Mouse (Mus musculus) brown adipose tissue, adult 24 weeks (tissue): Measurements from ENCODE around the gene Gsk3b. TPM values are rescaled to one million over a fixed set of nuclear protein-coding genes. Genes with fewer than 3 reads are reported as not detected.

Experiments used
- polyA plus RNA-seq: library from polyadenylated mRNA; stranded (reverse); fragments of >200 nt; gene quantifications from 2 replicates; pipeline ENCODE4 v1.2.4, GENCODE M21; 2012; ENCODE audit not compliant: missing spikeins, insufficient read depth, insufficient read length

The Gsk3b gene
- polyA plus RNA-seq, 1 experiment = 47.5 TPM

Other genes with a start within 250 kb of the Gsk3b start
- gene Gm36028, start 227.9 kb upstream of the Gsk3b start, polyA plus RNA-seq = 3.4 and 4.1 TPM in 2 replicates
- gene Lrrc58, start 220.6 kb upstream of the Gsk3b start, polyA plus RNA-seq = 50.9 and 60.6 TPM in 2 replicates
- 0.44 TPM in 1 of 2 replicates, not detected in the other for gene Gpr156, start 172.5 kb upstream of the Gsk3b start, polyA plus RNA-seq
- not detected in 2 replicates for gene Nr1i2, start 205.8 kb downstream of the Gsk3b start, polyA plus RNA-seq